ENCODE assay signal across 9 mouse cellular contexts in genomic region chr15:83252060-83252459, GRCm38 (mm10). TPM values are rescaled to one million over a fixed set of nuclear protein-coding genes. Genes with fewer than 3 reads are reported as not detected.
DNase-seq lines count a peak whose midpoint lies in the region; ATAC-seq and TF ChIP-seq lines count a peak whose summit lies in the region.
"Had no signal": no experiment of that assay in that cellular context is flagged by ENCODE, and none has a peak within 500 bp of the region (broad histone marks: within the 10 kb centered on the region; RNA-seq: fewer than 3 reads in every experiment).

No protein-coding gene starts in this region.

- 69% methylated on average over 14 of the region's 14 CpGs for WGBS in neural tube, embryonic 15.5 days
- WGBS in kidney, embryonic 15.5 days: 66% methylated on average over 14 of the region's 14 CpGs
- WGBS in stomach, embryonic 15.5 days: 64% methylated on average over 14 of the region's 14 CpGs
- WGBS in liver, postnatal 0 days (ENCODE audit: insufficient replicate concordance): 68% methylated on average over 14 of the region's 14 CpGs

- DNase-seq in neural tube, embryonic 10.5 days (ENCODE audit: extremely low spot score, low spot score): no peak
- DNase-seq in heart, adult 9 months (ENCODE audit: low spot score in 2 of 2): peak; percentile 60 to 61
- no peak for DNase-seq in right cerebral cortex, postnatal 4 days
- DNase-seq in liver, postnatal 0 days: no peak
- no peak for DNase-seq in cerebellum, adult 9-10 months

- H3K27ac ChIP-seq in neural tube, embryonic 15.5 days (replicated peaks): no peak overlapping the region
- H3K27ac ChIP-seq in kidney, embryonic 15.5 days: peak overlapping the region; percentile 52; the same call in 1 of the 2 replicates
- H3K27ac ChIP-seq in stomach, embryonic 15.5 days: no peak overlapping the region
- H3K27ac ChIP-seq in liver, postnatal 0 days (ENCODE audit: low read depth): no peak overlapping the region

- H3K4me3 ChIP-seq in neural tube, embryonic 15.5 days (replicated peaks): no peak overlapping the region
- peak overlapping the region; percentile 61 for H3K4me3 ChIP-seq in kidney, embryonic 15.5 days (replicated peaks)
- H3K4me3 ChIP-seq in stomach, embryonic 15.5 days (replicated peaks): peak overlapping the region; percentile 62
- H3K4me3 ChIP-seq in liver, postnatal 0 days (ENCODE audit: low read depth, low read length): no peak overlapping the region

- no peak overlapping the region for H3K9ac ChIP-seq in neural tube, embryonic 15.5 days (replicated peaks)
- H3K9ac ChIP-seq in kidney, embryonic 15.5 days: no peak overlapping the region
- H3K9ac ChIP-seq in stomach, embryonic 15.5 days: no peak overlapping the region
- no peak overlapping the region for H3K9ac ChIP-seq in liver, postnatal 0 days (replicated peaks)

- peak overlapping the region; percentile 91; the same call in 1 of the 2 replicates for H3K4me2 ChIP-seq in neural tube, embryonic 15.5 days
- H3K4me2 ChIP-seq in kidney, embryonic 15.5 days: peak overlapping the region; percentile 92
- peak overlapping the region; percentile 96 for H3K4me2 ChIP-seq in stomach, embryonic 15.5 days
- no peak overlapping the region for H3K4me2 ChIP-seq in liver, postnatal 0 days (ENCODE audit: low read depth, low read length)

- peaks cover 16% of the 10 kb centered on the region for H3K4me1 ChIP-seq in neural tube, embryonic 15.5 days
- peaks cover 19% of the 10 kb centered on the region for H3K4me1 ChIP-seq in kidney, embryonic 15.5 days
- peaks cover 25% of the 10 kb centered on the region; the same call in 1 of the 2 replicates for H3K4me1 ChIP-seq in stomach, embryonic 15.5 days
- peaks cover 6% of the 10 kb centered on the region for H3K4me1 ChIP-seq in liver, postnatal 0 days (ENCODE audit: insufficient read depth)

- no peak for TF ChIP-seq EP300 in liver, postnatal 0 days (IDR thresholded peaks at IDR 0.05; ENCODE audit: low read depth)

- H3K9me3 ChIP-seq in neural tube, embryonic 15.5 days (replicated peaks): no peaks in the 10 kb centered on the region
- no peaks in the 10 kb centered on the region for H3K9me3 ChIP-seq in kidney, embryonic 15.5 days (replicated peaks)
- H3K9me3 ChIP-seq in stomach, embryonic 15.5 days: no peaks in the 10 kb centered on the region
- H3K9me3 ChIP-seq in liver, postnatal 0 days (ENCODE audit: low read length): no peaks in the 10 kb centered on the region

- TF ChIP-seq CTCF in liver, postnatal 0 days (IDR thresholded peaks at IDR 0.05; ENCODE audit: low read depth): no peak

- no peak for ATAC-seq in neural tube, embryonic 15.5 days (ENCODE audit: low FRiP score)
- no peak for ATAC-seq in kidney, embryonic 15.5 days (replicated peaks; ENCODE audit: low FRiP score)
- no peak for ATAC-seq in stomach, embryonic 15.5 days (ENCODE audit: insufficient read depth, low FRiP score, low read depth)
- no peak for ATAC-seq in liver, postnatal 0 days
- ATAC-seq: Patski had no signal

- H3K27me3 ChIP-seq in neural tube, embryonic 15.5 days (replicated peaks): peaks cover 39% of the 10 kb centered on the region
- peaks cover 35% of the 10 kb centered on the region for H3K27me3 ChIP-seq in kidney, embryonic 15.5 days
- H3K27me3 ChIP-seq in stomach, embryonic 15.5 days (replicated peaks): peaks cover 13% of the 10 kb centered on the region; the same call in 1 of the 2 replicates
- peaks cover 32% of the 10 kb centered on the region for H3K27me3 ChIP-seq in liver, postnatal 0 days (ENCODE audit: insufficient read depth, low read length)
- H3K27me3 ChIP-seq: Patski had no signal

- no peaks in the 10 kb centered on the region for H3K36me3 ChIP-seq in neural tube, embryonic 15.5 days
- no peaks in the 10 kb centered on the region for H3K36me3 ChIP-seq in kidney, embryonic 15.5 days
- H3K36me3 ChIP-seq in stomach, embryonic 15.5 days: no peaks in the 10 kb centered on the region
- no peaks in the 10 kb centered on the region for H3K36me3 ChIP-seq in liver, postnatal 0 days (replicated peaks; ENCODE audit: insufficient read depth, low read length)

RNA-seq across cellular contexts. Expression of gene A4galt, which starts 0.5 kb away (rescaled TPM):
- 2.5 and 4.2 TPM in 2 replicates for polyA plus RNA-seq in neural tube, embryonic 15.5 days (2015; fragmentation: Nextera tagmentation; extraction: Ambion mirVana)
- 19.1 and 20.8 TPM in 2 replicates for polyA plus RNA-seq in kidney, embryonic 15.5 days (2015; fragmentation: Nextera tagmentation; extraction: Ambion mirVana)
- polyA plus RNA-seq in stomach, embryonic 15.5 days (2015; fragmentation: Nextera tagmentation; extraction: Ambion mirVana): 9.2 and 9.4 TPM in 2 replicates
- 0.13 and 0.25 TPM in 2 replicates for polyA plus RNA-seq in liver, postnatal 0 days (2015; fragmentation: Nextera tagmentation; extraction: Ambion mirVana)

Comparison
In these comparisons a context has a peak if more than half of its experiments do, and no peak if none do; other contexts are left out.
1. H3K4me3 ChIP-seq: peak in kidney, embryonic 15.5 days (single experiment) and stomach, embryonic 15.5 days (single experiment); none in neural tube, embryonic 15.5 days (single experiment) and liver, postnatal 0 days (single experiment).
2. DNase-seq: peak in heart, adult 9 months (2 of 2); none in neural tube, embryonic 10.5 days (single experiment), right cerebral cortex, postnatal 4 days (single experiment), liver, postnatal 0 days (single experiment) and cerebellum, adult 9-10 months (single experiment).